Mouse (Mus musculus) embryo, embryonic 10.5 days (tissue): Measurements from ENCODE around the gene Zfp668.
"Not testable (repeated sequence)": the region's sequence is repeated elsewhere in the genome, so short reads cannot be mapped to it uniquely, and the experiment has no call there.

Experiments
- DNase-seq: peaks from one replicate; pipeline ENCODE4 v3.0.0-alpha.2; 2015; ENCODE audit warnings: low spot score

The Zfp668 gene

GRCm38 (mm10) chr7:127876467-127877348 lies at the start of gene Zfp668:
Gene Zfp668 (minus strand): TSS chr7:127876828.
- peak; percentile 98 for DNase-seq

DNA sequence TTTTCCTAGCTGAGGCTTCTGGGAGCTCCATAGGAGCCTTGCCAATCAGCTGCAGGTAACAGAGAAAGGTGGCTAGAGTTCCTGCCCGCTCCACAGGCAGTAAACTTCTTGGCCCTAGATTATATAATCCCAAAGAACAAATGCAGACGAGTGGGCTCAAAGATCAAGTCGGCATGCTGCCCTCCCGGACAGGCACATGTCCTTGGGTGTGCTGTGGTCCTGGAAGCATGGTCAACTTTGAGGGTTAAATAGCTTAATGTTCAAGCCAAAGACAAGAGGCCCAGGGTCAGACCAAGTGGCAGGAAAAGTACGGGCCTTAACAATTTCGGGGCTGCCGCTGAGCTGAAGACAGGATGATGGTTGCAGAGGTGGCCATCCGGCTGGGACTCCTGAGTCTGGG lies 49.4 kb upstream of the Zfp668 start:
- DNase-seq: no peak

- no peak for DNase-seq
Measured at GRCm38 (mm10) chr7:127925252-127925651, 48.6 kb upstream of the Zfp668 start.

- DNase-seq: no peak
Measured at GRCm38 (mm10) chr7:127923714-127924113, 47.1 kb upstream of the Zfp668 start.

DNA sequence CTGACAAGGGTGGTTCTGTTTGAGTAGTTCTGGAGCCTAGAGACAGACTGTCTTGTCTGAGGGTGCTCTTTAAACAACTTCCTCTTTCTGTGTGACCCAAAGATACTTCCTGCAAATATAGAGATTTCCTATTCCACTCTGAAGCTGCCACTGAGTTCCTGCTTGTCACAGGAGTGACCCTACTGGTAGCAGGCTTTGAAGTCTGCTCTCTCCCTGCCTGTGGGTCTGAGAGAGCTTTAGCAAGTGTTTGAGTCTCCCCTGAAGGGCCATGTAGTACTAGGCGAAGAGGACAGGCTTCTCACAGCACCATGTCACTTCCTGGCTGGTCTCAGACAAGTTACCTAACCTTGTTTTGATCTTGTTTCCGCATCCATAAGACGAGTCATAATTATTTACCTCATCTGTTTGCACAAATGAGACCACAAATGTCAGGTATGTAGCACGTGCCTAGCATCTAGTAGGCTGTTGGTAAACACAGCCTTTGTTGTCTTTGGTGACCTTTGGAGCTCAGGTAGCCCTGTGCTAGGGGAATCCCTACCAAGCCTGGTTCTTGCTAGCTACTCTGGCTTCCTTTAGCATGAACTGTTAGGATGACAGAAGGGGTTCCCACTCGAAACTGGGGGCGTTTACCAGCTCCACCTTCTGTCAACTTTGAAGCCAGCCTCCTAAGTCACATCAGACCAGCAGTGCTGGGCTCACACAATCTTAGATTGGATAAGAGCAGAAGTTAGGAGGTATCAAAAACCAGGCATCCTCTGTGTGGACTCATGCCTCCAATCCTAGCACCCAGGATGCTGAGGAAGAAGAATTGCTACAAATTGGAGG lies 46.0 kb upstream of the Zfp668 start:
- DNase-seq: no peak

GRCm38 (mm10) chr7:127921516-127921915 lies 44.9 kb upstream of the Zfp668 start:
- peak; percentile 50 for DNase-seq

- peak; percentile 47 for DNase-seq
Measured at GRCm38 (mm10) chr7:127919290-127919689, 42.7 kb upstream of the Zfp668 start.

DNA sequence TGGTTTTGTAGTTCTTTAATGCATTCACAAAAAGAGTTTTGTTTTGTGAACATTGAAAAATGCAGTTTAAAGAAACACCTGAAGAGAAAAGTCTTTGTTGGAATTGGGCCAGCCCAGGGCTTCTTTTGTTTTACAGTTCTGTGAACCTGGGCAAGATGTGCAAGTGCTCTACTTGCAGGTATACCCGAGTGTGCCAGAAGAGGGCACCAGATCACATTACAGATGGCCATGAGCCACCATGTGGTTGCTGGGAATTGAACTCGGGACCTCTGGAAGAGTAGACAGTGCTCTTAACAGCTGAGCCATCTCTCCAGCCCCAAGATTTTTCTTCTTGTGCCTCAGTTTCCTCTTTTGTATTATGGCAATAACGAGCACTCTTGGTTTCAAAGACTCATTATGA lies 41.6 kb upstream of the Zfp668 start:
- DNase-seq: peak; percentile 61

DNA sequence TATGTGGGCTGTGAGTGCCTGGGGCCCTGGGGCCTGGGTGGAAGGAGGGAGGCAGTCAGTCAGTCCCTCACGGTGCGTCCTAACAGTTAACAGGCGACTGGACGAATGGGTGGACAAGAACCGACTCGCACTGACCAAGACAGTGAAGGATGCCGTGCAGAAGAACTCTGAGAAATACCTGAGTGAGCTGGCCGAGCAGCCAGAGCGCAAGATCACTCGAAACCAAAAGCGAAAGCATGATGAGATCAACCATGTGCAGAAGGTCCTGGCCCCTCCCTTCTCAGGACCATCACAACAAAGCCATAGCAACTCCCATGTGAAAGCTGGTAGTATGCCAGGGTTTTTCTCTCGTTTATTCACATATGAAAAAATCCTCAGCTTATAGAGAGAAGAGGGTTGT lies 38.7 kb upstream of the Zfp668 start:
- DNase-seq: no peak

- DNase-seq: no peak
Measured at GRCm38 (mm10) chr7:127912938-127913337, 36.3 kb upstream of the Zfp668 start.

- DNase-seq: peak; percentile 97
Measured at GRCm38 (mm10) chr7:127912190-127912871, 35.7 kb upstream of the Zfp668 start, which contains the start of gene Kat8. Gene Kat8 (plus strand): TSS chr7:127912516.

- no peak for DNase-seq
Measured at GRCm38 (mm10) chr7:127908656-127909055, 32.0 kb upstream of the Zfp668 start.

GRCm38 (mm10) chr7:127907939-127908338 lies 31.3 kb upstream of the Zfp668 start:
- DNase-seq: no peak

DNA sequence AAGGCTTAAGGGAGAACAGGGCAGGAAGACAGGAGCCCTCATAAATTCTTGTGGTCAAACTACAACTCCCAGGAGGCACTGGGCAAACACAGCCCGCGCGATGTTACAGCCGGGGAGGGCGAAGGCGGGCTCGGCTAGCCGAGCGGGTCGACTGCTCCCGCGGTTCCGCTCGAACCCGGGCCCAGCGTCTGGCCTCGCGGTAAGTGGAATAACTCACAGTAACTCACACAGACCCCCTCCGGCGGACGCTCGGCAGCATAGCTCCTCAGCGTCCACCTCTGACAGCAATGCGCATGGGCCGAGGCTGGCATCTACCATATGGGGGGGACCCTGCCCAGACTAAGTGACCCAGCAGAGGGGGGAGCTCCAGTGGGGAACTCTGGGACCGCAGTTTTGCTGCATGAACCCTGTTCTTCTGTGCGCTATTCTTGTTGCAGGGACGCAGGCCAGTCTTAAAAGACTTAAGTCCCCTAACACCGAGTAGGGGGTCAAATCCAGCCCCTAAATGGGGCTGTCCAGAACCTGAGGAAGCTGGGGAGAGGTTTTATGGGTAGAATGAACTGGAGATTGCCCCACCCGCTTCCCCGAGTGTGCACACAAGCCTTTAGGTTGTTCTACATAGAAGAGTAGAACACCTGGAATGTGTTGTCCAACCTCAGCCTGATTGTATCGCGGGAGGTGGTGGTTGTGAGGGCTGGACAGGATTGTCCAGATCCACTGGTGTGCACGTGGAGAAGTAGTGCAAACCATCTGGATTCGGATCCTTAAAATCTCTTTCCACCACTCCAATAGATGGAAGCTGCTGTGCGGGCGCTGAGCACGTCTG lies 27.6 kb upstream of the Zfp668 start, which contains the start of gene Bckdk:
Bckdk (plus strand) TSS at position 112 of the 826 bp plus-strand sequence.
- DNase-seq: peak; percentile 88

DNA sequence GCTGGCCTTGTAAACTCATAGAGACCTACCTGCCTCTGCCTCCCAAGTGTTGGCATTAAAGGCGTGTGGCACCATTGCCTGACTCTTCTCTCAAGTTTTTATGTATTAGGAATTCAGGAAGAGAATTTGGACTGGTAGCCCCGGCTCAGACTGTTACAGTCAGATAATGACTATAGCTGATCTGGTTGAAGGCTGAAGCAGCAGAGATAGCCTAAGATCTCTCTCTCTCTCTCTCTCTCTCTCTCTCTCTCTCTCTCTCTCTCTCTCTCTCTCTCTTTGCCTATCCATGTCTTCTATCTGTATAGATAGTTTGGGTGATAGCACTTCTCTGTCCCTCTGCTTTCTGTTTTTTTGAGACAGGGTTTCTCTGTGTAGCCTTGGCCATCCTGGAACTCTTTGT lies 25.1 kb upstream of the Zfp668 start:
- DNase-seq: no peak

GRCm38 (mm10) chr7:127899997-127900396 lies 23.4 kb upstream of the Zfp668 start:
- DNase-seq: no peak

- no peak for DNase-seq
Measured at GRCm38 (mm10) chr7:127898179-127898956, 21.7 kb upstream of the Zfp668 start.

- DNase-seq: no peak
Measured at GRCm38 (mm10) chr7:127897542-127897941, 20.9 kb upstream of the Zfp668 start.

GRCm38 (mm10) chr7:127896384-127896783 lies 19.8 kb upstream of the Zfp668 start:
- peak; percentile 67 for DNase-seq

- DNase-seq: not testable (repeated sequence)
Measured at GRCm38 (mm10) chr7:127895891-127896290, 19.3 kb upstream of the Zfp668 start.
